Mouse (Mus musculus) midbrain, postnatal 0 days (tissue): ENCODE data around the gene Susd2. TPM values are rescaled to one million over a fixed set of nuclear protein-coding genes. Genes with fewer than 3 reads are reported as not detected.

ENCODE experiments used
- ATAC-seq: fragments of 200-750 bp; cut with Nextera tagmentation; 2 replicates; pipeline ENCODE4 v1.8.0; 2017; ENCODE audit warnings: moderate number of reproducible peaks, mild to moderate bottlenecking, moderate TSS enrichment, moderate library complexity; ENCODE audit not compliant: low FRiP score
- DNase-seq: peaks from one replicate; pipeline ENCODE4 v3.0.0-alpha.2; 2015; ENCODE audit warnings: low spot score
- H3K27ac ChIP-seq: fragments of 300-500 bp; sonication (generic); 2 replicates; pipeline ENCODE4 v1.5.1; 2014; ENCODE audit warnings: low read depth, mild to moderate bottlenecking, low read length, mixed read lengths
- H3K27me3 ChIP-seq: fragments of 300-500 bp; sonication (generic); 2 replicates; pipeline ENCODE4 v1.6.1; 2014; ENCODE audit warnings: low read length, control low read depth, mixed read lengths; ENCODE audit not compliant: insufficient read depth
- H3K36me3 ChIP-seq: fragments of 300-500 bp; sonication (generic); 2 replicates; pipeline ENCODE4 v1.6.1; 2014; ENCODE audit warnings: low read length, control low read depth, mixed read lengths; ENCODE audit not compliant: insufficient read depth
- H3K4me1 ChIP-seq: fragments of 300-500 bp; sonication (generic); 2 replicates; pipeline ENCODE4 v1.6.1; 2014; ENCODE audit warnings: mild to moderate bottlenecking, control low read depth, antibody characterized with exemption, low read length, mixed read lengths; ENCODE audit not compliant: insufficient read depth
- H3K4me2 ChIP-seq: fragments of 300-500 bp; sonication (generic); 2 replicates; pipeline ENCODE4 v1.6.1; 2014; ENCODE audit warnings: low read depth, mild to moderate bottlenecking, low read length, mixed read lengths; ENCODE audit not compliant: poor library complexity, severe bottlenecking
- H3K4me3 ChIP-seq: fragments of 300-500 bp; sonication (generic); 2 replicates; pipeline ENCODE4 v1.5.1; 2014; ENCODE audit warnings: low read depth, mild to moderate bottlenecking, low read length, moderate library complexity
- H3K9ac ChIP-seq: fragments of 300-500 bp; sonication (generic); replicated peaks from 2 replicates; pipeline ENCODE4 v1.6.1; 2014; ENCODE audit warnings: mild to moderate bottlenecking, low read length, moderate library complexity, mixed read lengths; ENCODE audit not compliant: poor library complexity, severe bottlenecking
- H3K9me3 ChIP-seq: fragments of 300-500 bp; sonication (generic); 2 replicates; pipeline ENCODE4 v1.6.1; 2016; ENCODE audit warnings: low read length, control low read depth
- CTCF ChIP-seq: IDR thresholded peaks from 2 replicates; pipeline ENCODE4 v1.5.1; 2016; ENCODE audit warnings: antibody characterized with exemption, mild to moderate bottlenecking
- WGBS: fragments of 180-500 bp; shearing (Covaris S2); extraction: QIAGEN DNeasy Blood & Tissue Kit; methylation state at CpG from one replicate; pipeline ENCODE4 v1.1.7; 2014; 5-methylcytosine and 5-hydroxymethylcytosine counted together
- polyA plus RNA-seq: library from polyadenylated mRNA; unstranded; fragments of >200 nt; fragmentation: Nextera tagmentation; extraction: Ambion mirVana; gene quantifications from 2 replicates; pipeline ENCODE4 v1.2.1, GENCODE M21; 2015
- total RNA-seq: library from RNA; depleted of rRNA; stranded (reverse); fragments of >200 nt; gene quantifications from 2 replicates; pipeline ENCODE4 v1.2.3, GENCODE M21; 2014

Gene Susd2
- total and polyA plus RNA-seq, 2 experiments from 2014 or later, result 4.8 to 7.8 TPM

DNA sequence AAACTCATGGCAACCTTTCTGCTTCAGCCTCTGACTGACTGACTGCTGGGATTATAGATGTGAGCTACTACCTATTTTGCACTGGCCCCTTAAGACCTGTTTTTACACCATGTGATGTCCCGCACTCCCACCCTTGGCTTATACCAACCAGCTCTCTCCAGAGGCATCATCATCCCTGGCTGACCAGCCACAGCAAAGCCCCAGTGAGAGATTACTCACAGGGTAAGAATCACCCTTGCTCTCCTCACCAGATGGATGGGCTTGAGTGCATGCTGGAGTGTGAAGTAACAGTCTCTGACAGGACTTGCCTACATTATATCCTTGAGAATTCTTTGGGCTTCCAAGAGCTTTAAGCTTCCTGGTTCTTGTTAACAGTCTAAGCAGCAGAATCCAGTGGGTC is 26.1 kb upstream of the Susd2 start:
- ATAC-seq, result no peak
- Histone ChIP-seq H3K4me2 (no peak overlapping the region), H3K27ac (no peak overlapping the region), H3K4me3 (no peak overlapping the region), H3K9ac (no peak overlapping the region), H3K36me3 (peaks cover 26% of the 10 kb centered on the region; the same call in 1 of the 2 replicates), H3K4me1 (peaks cover 20% of the 10 kb centered on the region), H3K27me3 (no peaks in the 10 kb centered on the region), H3K9me3 (no peaks in the 10 kb centered on the region)
- 100% methylated on average over 1 of the region's 1 CpGs for WGBS
- DNase-seq, result no peak
- no peak for TF ChIP-seq CTCF

DNA sequence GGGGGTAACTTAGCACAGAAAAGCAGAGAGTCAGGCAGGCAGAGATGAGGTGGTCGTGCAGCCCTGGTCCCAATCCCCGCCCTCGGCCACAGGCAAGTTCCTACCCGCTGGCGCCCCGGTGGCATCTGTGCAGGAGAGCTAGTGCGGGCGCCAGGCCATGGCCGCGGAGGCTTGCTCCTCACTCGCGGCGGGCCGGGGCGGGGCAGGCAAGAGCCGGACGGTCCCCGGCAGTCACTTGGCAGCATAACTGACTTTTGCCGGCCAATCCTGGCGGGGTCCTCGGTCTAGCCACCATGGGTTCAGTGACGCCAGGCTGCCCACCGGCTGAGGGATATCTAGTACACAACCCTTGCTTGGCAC is 24.1 kb upstream of the Susd2 start:
- 6% methylated on average over 23 of the region's 23 CpGs for WGBS
- Histone ChIP-seq H3K4me1 (peaks cover 20% of the 10 kb centered on the region), H3K36me3 (peaks cover 30% of the 10 kb centered on the region), H3K27ac (peak overlapping the region; percentile 69), H3K9me3 (no peaks in the 10 kb centered on the region), H3K4me2 (peak overlapping the region; percentile 97), H3K4me3 (peak overlapping the region; percentile 49), H3K27me3 (no peaks in the 10 kb centered on the region), H3K9ac (peak overlapping the region; percentile 60)
- peak; percentile 55 for DNase-seq
- TF ChIP-seq CTCF, result no peak
- peak; percentile 56; the same call in 1 of the 2 replicates for ATAC-seq

DNA sequence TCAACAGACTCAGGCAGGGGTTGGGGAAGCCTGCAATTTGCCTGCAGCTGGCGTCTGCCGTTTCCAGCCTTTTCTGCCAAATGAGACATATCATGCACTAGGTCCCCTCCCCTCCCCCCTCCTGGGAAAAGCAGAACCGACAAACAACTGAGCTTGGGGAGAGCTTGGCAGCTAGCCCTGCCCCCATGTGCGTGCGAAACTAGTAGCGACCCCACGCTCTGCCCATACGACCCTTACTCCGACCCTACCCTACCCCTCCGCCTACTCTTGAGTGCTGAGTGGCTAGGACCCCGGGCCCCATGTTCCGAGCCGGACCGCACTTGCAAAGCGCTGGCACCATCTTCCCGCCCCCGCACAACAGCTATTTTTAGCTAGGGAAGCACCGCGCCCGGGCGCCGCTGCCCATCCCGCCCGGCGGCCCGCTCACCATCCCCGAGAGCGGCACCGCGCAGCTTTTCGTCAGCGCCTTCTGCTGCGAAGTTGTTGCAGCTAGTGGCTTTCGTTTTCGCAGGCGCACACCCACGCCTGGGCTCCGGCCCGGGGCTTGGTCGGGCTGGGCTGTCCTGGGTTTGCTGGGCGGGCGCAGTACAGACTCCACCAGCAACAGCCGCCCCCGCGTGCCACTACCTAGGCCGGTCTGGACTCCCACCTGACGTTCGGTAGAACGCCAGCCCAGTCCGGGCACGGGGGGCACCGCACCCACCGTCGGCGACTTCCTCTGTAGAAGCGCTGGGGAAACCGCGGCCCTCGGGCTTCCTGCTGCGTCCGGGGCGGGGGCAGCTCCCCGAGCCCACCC is 23.5 kb upstream of the Susd2 start:
- Histone ChIP-seq H3K4me1 (peaks cover 20% of the 10 kb centered on the region), H3K4me2 (peak overlapping the region; percentile 97), H3K9ac (peak overlapping the region; percentile 60), H3K36me3 (peaks cover 36% of the 10 kb centered on the region), H3K27ac (peak overlapping the region; percentile 69), H3K4me3 (peak overlapping the region; percentile 49), H3K27me3 (no peaks in the 10 kb centered on the region), H3K9me3 (no peaks in the 10 kb centered on the region)
- peak; percentile 65 for ATAC-seq
- TF ChIP-seq CTCF, result no peak
- WGBS, result under 1% methylated on average over 63 of the region's 63 CpGs
- peak; percentile 70 for DNase-seq

DNA sequence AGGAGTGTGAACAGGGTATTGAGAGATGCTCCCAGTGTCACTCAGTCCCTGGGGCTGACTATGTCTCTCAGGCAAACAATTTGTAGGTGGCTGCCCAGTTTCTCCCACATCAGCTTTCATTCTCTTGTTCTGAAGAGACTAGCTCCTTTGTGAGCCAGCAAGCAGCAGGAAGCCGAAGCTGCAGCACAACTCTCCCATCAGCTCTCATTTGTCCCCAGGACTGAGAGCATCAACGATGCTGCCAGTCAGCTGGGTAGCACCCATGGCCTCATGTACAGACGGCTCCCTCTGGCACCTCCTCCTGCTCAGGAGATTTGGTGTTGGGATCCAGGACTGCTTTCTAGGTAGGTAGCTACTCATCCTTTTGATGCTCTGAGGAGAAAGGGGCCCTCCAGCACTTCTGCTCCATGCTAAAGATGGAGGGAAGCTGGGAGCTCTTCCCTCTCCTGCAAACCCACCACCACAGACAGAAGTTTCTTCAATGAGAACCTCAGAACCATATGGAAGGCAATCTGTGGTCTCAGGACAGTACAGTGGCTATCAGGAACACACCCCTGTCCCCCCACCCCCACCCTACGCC is 22.7 kb upstream of the Susd2 start:
- no peaks in the 10 kb centered on the region for H3K27me3 ChIP-seq
- H3K27ac ChIP-seq, result peak overlapping the region; percentile 69
- H3K4me3 ChIP-seq, result peak overlapping the region; percentile 49
- 25% methylated on average over 4 of the region's 4 CpGs for WGBS
- H3K9ac ChIP-seq, result peak overlapping the region; percentile 60; the same call in 1 of the 2 replicates
- peaks cover 20% of the 10 kb centered on the region for H3K4me1 ChIP-seq
- H3K36me3 ChIP-seq, result peaks cover 41% of the 10 kb centered on the region
- ATAC-seq (peak; percentile 10; the same call in 1 of the 2 replicates), DNase-seq (peak; percentile 54)
- TF ChIP-seq CTCF, result no peak
- peak overlapping the region; percentile 97 for H3K4me2 ChIP-seq
- no peaks in the 10 kb centered on the region for H3K9me3 ChIP-seq

DNA sequence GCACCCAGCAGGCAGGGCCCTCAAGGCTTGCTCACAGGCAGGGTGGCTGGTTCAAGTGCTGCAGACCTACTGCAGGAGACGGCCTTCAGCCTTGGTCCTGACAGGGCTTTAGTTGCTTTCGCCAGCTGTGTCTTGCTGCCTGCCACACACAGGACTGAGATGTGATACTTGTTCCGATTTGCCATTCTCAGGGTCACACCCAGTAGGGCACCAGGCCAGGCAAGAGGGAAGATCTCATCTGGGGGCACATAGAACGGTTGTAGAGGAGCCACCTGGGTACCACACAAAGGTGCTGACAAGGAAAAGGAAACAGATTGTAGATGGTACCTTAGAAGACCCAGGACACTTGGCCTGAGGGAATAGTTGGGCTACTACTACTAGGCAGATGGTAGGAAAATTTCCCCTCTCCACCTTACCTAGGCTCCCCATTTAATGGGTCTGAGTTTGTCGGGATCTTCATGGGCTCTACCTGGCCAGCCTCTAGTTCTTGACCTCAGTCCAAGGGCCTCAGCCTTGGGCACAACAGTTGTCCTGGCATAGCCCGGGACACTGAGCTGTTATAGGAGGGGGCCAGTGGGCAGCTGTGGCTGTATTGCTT is 21.0 kb upstream of the Susd2 start:
- no peaks in the 10 kb centered on the region for H3K9me3 ChIP-seq
- no peak overlapping the region for H3K27ac ChIP-seq
- no peak overlapping the region for H3K4me3 ChIP-seq
- no peak for TF ChIP-seq CTCF
- H3K4me1 ChIP-seq, result peaks cover 20% of the 10 kb centered on the region
- ATAC-seq (no peak), DNase-seq (no peak)
- H3K9ac ChIP-seq, result no peak overlapping the region
- H3K4me2 ChIP-seq, result no peak overlapping the region
- no peaks in the 10 kb centered on the region for H3K27me3 ChIP-seq
- WGBS, result 96% methylated on average over 6 of the region's 6 CpGs
- H3K36me3 ChIP-seq, result peaks cover 27% of the 10 kb centered on the region

DNA sequence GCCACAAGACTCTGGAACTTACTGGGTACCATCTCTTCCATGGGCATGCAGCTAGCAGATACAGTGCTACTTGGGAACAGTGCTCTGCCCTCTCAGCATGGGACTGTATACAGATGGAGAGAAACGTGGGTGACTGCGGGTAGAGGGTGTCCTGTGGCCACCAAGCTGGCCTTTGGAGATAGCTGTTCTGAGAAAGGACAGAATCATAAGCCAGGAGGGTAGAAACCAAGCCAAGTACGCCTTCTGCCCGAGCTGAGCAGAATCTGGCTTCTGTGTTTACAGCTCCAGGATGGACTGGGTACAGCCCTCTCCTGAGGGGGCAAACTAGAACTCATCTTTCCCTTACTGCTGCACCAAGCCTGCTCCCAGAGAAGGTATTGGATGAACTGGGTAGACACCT is 18.8 kb upstream of the Susd2 start:
- no peak for TF ChIP-seq CTCF
- Histone ChIP-seq H3K4me2 (no peak overlapping the region), H3K4me1 (peaks cover 15% of the 10 kb centered on the region), H3K9me3 (no peaks in the 10 kb centered on the region), H3K27ac (no peak overlapping the region), H3K36me3 (peaks cover 34% of the 10 kb centered on the region), H3K9ac (no peak overlapping the region), H3K4me3 (no peak overlapping the region), H3K27me3 (no peaks in the 10 kb centered on the region)
- ATAC-seq (no peak), DNase-seq (no peak)
- WGBS, result 83% methylated on average over 4 of the region's 4 CpGs
